Mouse (Mus musculus) ovary, postnatal 10 days (tissue): ENCODE data around the gene Cers3.

Experiments
- DNase-seq: peaks from one replicate; pipeline ENCODE4 v3.0.0; 2022; ENCODE audit warnings: low spot score

Gene Cers3

GRCm38 (mm10) chr7:66840008-66840719, 96.9 kb downstream of the Cers3 start:
- no peak for DNase-seq

DNA sequence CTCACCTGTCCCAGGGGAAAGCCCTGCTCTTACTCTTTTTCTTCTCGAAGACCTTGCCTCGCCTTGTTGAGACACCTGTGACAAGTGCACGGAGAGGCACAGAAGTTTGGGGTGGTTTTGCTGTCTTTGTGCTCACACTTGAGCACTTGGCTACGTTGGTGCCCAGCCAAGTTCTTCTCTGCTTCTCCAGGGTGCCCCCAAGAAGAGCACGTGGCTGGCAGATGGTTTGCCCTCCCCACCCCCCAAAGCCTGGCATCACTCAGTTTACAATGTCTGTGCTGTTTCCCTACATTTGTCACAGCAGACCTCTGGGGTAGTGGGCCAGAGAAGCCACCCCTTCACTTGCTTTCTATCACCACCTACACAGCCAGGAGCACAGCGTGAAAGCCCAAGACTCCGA, 97.9 kb downstream of the Cers3 start:
- DNase-seq: no peak

DNA sequence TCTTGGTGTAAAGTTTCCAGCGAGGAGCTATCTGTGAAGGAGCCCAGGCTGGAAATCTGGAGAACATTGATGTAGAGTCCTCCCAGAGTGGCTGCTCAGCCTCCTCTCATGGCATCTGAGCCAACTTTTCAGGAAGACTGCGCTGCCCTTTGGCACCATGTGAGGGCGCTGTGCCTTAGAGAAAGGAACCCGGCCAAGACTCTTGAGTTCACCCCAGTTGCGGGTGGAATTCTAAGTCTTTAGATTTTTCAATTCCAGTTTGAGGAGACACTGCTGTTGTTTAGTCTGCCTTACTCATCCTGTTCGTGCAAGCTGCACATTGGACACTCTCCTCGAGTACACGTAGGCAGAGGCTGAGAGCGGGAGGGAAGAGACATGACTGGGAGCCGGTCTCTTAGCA, 98.7 kb downstream of the Cers3 start:
- peak; percentile 69 for DNase-seq

- DNase-seq: no peak
Observed at GRCm38 (mm10) chr7:66843846-66844245, 100.5 kb downstream of the Cers3 start.

- no peak for DNase-seq
Observed at GRCm38 (mm10) chr7:66846582-66846981, 103.3 kb downstream of the Cers3 start.

GRCm38 (mm10) chr7:66847299-66847698, 104.0 kb downstream of the Cers3 start:
- DNase-seq: no peak

DNA sequence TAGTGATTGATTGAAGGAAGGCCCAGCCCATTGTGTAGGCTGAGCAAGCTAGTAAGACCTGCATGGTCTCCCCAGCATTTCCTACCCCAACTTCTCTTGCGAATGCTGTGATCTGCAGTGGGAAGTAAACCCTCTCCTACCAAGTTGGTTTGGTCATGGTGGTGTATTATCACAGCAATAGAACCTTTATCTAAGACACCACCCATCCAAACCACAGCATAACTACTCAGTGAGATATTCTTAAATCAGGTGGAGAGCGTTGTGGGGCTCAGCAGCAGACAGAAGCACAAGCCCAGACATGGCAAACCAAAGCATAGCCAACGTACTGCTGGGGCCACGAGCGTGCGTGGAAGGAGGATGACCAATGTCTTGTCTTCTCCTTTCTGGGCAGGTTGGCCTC, 106.0 kb downstream of the Cers3 start:
- DNase-seq: no peak

DNA sequence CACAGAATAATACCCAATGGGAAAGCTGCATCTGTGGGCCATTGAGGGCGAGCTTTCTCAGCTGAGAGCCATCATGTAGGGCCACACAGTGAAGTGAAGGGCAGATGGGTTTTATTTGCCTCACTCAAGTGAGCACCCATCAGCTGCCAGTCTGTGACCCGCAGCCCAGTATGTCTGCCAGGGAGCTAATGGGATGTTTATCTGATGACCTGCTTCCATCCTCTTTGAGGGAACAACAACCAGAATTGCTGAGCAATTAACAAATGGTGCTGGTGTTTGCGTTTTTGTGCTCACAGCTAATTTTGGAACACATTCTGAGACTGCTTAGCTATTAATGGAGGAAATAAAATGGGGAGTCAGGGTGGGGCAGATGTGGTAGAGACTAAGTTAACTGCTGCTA, 108.9 kb downstream of the Cers3 start:
- DNase-seq: no peak

GRCm38 (mm10) chr7:66857610-66858009, 114.3 kb downstream of the Cers3 start:
- no peak for DNase-seq

DNA sequence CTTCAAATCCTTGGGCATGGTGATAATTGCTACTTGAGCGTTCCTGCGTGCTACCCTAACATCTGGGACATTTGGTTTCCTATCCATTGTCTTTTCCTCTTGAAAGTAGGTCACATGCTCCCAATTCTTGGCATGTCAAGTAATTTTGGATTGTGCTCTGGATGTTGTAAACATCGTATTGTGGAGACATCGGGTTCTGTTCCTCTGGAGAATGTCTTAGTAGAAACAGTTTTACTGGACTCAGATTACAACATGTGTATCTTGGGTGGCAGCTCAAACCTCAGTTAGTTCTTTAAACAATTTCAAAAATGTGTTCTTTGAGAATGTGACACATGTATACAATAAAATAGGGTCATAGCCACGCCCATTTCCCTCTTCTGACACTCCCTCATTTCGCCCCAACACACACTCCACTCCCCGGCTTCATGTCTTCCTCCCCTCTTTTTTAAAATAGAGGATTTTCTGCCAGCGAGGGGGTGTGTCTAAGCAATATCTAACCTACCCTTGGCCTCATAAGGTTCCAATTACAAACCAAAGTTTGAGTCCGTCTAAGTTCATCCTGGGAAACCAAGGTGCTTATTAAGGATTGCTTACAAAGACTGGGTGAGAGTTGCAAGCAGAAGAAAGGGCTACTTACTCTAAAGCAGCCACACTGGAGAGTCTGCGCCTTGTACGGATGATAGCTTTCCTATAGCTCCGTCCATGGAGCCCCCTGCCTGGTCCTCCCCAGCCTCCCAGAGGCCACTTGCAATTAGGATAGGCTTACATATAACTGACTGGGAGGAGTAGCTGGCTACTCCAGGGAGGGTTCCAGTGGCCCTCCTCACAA, 115.2 kb downstream of the Cers3 start:
- no peak for DNase-seq

GRCm38 (mm10) chr7:66859220-66859619, 115.9 kb downstream of the Cers3 start:
- DNase-seq: no peak

DNA sequence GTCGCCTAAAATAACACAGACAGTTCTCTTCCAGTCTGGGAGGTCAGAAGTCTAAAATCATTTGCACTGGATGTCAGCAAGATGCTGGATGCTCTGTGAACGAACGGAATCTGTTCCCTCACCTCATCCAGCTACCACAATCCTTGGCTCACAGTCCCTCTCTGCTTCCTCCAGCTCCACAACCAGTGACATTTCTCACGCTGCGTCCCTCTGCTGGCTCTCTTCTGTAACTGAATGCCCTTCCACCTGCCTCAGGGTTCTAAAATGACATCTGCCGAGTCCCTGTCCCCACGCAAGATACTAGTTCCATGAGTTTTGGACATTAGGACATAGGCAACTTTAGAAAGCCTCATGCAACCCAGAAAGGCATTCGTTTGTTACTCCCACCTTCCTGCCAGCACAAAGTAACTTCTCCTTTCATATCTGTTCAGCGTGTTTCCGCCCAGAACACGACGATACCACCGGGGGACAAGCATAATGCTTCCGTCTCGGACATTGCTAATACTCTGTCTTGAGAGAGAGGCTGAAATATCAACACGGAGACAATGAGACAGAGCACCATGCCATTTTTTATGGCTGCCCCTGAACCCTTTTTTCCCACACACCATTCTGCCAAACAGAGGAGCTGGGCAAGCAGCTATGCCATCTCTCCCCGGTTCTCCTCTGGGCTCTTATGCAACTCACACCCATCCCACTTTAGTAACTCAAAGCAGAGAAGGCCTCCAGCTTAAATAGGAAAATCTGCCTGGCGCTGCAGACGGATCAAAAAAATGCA, 123.8 kb downstream of the Cers3 start:
- DNase-seq: no peak

- DNase-seq: no peak
Observed at GRCm38 (mm10) chr7:66867719-66868501, 124.6 kb downstream of the Cers3 start.

GRCm38 (mm10) chr7:66871520-66871919, 128.2 kb downstream of the Cers3 start:
- DNase-seq: no peak

DNA sequence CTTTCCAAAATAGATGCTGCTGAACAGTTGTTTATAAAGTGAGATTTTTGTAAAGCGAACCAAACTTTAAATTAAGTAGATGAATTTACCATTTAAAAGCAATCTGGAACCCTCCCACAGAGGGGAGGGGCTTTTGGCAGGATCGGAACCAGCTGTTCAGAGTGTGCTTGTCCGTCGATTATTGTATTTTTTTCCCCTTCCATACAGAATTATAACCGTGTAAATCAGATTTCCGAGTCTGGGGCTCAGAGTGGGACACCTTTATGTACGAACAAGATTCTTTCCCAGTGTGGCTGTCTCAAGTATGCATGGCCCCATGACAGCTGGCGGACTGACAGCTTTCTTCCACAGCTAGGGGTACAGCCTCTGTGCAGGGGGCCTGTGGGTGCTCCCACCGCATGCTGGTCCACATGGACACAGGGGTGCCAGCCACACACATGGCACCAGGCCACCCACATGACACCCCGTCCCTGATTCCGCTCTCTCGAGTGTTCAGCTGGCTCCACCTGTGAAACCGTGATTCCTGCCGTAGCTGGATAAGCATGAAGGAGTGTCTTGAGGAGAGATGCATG, 128.7 kb downstream of the Cers3 start:
- no peak for DNase-seq

DNA sequence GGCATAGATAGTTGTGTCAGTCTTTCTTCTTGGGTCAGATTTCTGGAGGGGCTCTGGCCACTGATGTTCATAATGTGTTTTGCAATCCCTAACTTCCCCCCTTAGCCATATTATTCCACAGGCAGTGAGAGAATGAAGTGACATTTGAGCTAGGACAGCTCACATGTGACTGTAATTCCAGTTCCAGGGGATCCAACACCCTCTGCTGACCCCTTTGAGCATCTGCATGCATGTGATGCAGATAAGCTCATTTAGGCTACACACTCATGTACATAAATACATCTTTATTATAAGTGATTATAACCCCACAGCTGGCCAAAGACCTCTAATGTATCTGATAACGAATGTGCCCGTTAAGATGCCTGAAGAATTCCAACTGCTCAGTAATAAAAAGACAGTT, 129.9 kb downstream of the Cers3 start:
- DNase-seq: no peak
